Mouse (Mus musculus): ENCODE measurements around the gene Acsbg2. TPM values are rescaled to one million over a fixed set of nuclear protein-coding genes. Genes with fewer than 3 reads are reported as not detected.

Acsbg2 gene
- polyA plus RNA-seq, 1 experiment from 2014 or later: not detected

DNA sequence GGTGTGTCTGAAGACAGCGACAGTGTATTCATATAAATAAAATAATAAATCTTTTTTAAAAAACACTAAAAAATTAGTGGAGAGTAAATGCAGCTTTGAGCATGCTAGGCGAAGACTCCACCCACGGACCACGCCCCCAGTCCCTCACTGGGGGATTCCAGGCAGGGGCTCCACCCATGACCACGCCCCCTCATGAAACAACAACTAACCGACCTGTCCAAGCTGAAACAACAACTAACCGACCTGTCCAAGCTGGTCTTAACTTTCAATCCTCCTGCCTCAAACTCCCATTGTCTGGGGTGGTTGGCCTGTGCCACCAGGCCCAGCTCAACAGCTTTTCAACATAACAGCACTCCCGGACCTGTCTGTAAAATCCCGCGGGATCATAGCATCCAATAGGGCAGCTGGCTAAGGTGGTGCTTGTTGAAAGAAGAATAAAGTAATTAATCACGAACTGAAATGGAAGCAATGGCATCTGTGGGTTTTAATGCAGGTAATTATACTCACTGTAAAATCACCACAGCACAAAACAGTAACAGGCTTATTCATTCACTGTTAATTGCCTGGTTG lies 56.1 kb downstream of the Acsbg2 start:
- peak overlapping the region; percentile 24; the same call in 1 of the 2 replicates for H3K4me2 ChIP-seq
- H3K27me3 ChIP-seq: no peaks in the 10 kb centered on the region
- H3K9ac ChIP-seq: no peak overlapping the region
- H3K4me3 ChIP-seq: no peak overlapping the region
- peaks cover 44% of the 10 kb centered on the region for H3K4me1 ChIP-seq
- H3K9me3 ChIP-seq (replicated peaks): no peaks in the 10 kb centered on the region
- no peaks in the 10 kb centered on the region for H3K36me3 ChIP-seq (ENCODE audit: poor library complexity, severe bottlenecking)
- 29% methylated on average over 11 of the region's 11 CpGs for WGBS
- ATAC-seq: no peak
- H3K27ac ChIP-seq: peak overlapping the region; percentile 41; the same call in 1 of the 2 replicates

DNA sequence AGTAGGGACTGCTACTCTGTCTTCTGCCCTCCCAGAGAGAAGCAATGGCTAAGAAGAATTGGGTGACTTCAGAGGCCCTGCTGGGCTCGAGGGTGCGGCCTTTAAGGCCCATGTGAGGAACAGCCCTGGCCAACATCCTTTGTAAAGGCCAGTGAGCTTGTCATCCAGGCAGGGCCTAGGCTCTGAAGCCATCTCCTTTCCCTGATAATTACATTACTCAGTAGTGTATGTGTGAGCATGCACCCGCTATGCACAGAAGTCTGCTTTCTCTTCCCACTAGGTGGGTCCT lies 59.2 kb downstream of the Acsbg2 start:
- Histone ChIP-seq H3K9me3 (replicated peaks) (no peaks in the 10 kb centered on the region), H3K36me3 (ENCODE audit: poor library complexity, severe bottlenecking) (no peaks in the 10 kb centered on the region), H3K4me2 (peak overlapping the region; percentile 45), H3K4me1 (peaks cover 67% of the 10 kb centered on the region), H3K27ac (peak overlapping the region; percentile 88), H3K4me3 (no peak overlapping the region), H3K27me3 (no peaks in the 10 kb centered on the region), H3K9ac (no peak overlapping the region)
- ATAC-seq: no peak
- 51% methylated on average over 3 of the region's 3 CpGs for WGBS

DNA sequence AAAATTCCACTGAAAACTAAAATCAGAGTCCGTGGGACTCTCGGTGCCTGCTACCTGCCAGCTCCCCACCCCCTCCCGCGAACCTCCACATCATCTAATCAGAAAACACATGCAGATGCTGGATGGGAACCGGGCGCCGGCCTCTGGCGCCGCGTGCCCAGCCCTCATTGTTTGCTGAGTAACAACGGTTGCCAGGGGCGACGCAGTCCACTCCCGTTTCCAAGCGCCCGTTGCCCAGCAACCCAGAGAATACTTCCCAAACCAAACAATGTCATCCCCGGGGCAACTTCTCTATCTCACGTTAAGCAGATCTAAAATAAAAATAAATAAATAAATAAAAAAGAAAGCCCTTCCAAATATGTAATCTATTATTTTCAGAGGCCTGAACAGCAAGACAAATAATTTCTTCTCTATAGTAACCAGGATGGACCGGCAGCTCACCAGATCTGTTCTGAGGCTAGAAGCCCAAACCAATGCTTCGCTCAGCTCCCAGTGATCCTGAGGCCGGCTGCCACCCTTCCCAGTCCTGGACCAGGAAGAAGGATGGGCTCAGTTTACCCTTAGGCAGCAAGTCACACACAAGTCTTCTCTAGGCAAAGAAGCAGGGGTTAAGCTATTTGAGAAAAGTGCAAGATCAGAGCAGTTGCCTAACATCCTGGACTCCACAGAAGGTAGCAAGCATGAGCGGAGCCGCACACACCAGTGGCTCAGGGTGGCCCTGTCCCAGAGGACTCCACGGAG lies 59.8 kb downstream of the Acsbg2 start:
- Histone ChIP-seq H3K4me1 (peaks cover 67% of the 10 kb centered on the region), H3K36me3 (ENCODE audit: poor library complexity, severe bottlenecking) (no peaks in the 10 kb centered on the region), H3K9me3 (replicated peaks) (no peaks in the 10 kb centered on the region), H3K27me3 (no peaks in the 10 kb centered on the region), H3K4me2 (peak overlapping the region; percentile 45), H3K9ac (no peak overlapping the region), H3K4me3 (no peak overlapping the region), H3K27ac (peak overlapping the region; percentile 88)
- ATAC-seq: peak; percentile 83
- WGBS: 6% methylated on average over 24 of the region's 24 CpGs

DNA sequence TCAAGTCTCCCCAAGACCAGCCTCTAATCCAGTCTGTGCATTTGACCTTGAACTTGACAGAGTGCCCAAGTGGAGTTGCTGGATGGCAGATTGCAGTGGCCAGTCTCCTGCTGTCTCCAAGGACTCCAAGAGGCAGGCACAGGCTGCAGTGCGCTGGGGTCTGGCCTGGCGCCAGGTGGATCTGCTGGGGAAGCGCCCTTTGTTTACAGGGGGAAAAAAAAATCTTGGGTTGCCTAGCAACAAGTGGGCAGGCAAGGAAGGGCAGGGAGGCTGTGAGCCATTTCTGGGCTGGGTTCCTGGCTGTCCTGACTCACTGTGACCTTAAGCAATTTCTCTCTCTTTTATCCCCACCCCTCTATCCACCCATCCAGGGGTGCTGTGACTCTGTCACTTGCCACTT lies 64.0 kb downstream of the Acsbg2 start:
- no peaks in the 10 kb centered on the region for H3K27me3 ChIP-seq
- ATAC-seq: peak; percentile 47
- H3K4me1 ChIP-seq: peaks cover 57% of the 10 kb centered on the region
- H3K4me2 ChIP-seq: peak overlapping the region; percentile 27
- H3K4me3 ChIP-seq: no peak overlapping the region
- H3K36me3 ChIP-seq (ENCODE audit: poor library complexity, severe bottlenecking): no peaks in the 10 kb centered on the region
- H3K9me3 ChIP-seq (replicated peaks): no peaks in the 10 kb centered on the region
- WGBS: 0% methylated on average over 3 of the region's 3 CpGs
- peak overlapping the region; percentile 78 for H3K27ac ChIP-seq
- H3K9ac ChIP-seq: peak overlapping the region; percentile 41

DNA sequence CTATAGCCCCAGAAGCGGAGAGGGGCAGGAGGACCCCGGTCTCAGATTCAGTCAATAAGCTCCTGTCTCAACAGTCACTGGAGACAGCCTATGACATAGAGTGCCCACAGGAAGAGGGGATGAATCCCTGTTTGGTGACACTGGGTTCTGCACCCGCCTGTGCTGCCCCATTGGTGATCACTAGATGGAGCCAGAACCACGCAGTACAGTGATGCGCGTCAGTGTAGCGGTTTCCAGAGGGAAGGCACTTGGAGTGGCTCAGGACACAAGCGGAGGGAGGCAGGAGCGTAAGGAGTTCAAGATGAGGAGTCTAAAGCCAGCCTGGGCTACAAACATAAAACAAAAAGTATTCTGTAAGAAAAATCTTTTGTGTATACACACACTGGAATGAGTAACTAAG lies 65.7 kb downstream of the Acsbg2 start:
- no peak overlapping the region for H3K27ac ChIP-seq
- H3K4me1 ChIP-seq: peaks cover 39% of the 10 kb centered on the region
- no peaks in the 10 kb centered on the region for H3K27me3 ChIP-seq
- no peak overlapping the region for H3K4me2 ChIP-seq
- ATAC-seq: peak; percentile 90
- no peak overlapping the region for H3K9ac ChIP-seq
- no peaks in the 10 kb centered on the region; the same call in 1 of the 2 replicates for H3K36me3 ChIP-seq (ENCODE audit: poor library complexity, severe bottlenecking)
- H3K9me3 ChIP-seq (replicated peaks): no peaks in the 10 kb centered on the region
- 8% methylated on average over 9 of the region's 9 CpGs for WGBS
- no peak overlapping the region for H3K4me3 ChIP-seq

DNA sequence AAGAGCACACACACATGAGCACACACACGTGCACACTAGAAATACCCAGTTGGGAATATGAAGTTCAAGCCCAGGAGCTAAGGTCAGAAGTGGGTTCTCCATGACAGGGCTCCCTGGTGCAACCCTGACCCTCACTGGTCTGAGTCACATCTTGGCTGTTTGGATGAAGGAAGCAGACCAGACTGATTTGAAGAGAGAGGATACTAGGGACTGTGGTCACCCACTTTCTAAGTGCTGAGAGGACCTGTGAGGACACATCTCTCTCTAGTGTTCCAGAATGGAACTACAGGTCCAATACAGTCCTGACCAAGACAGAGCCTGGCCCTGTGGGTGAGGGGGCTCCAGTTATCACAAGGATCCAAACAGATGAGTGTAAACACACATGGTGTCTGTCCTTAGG lies 68.5 kb downstream of the Acsbg2 start:
- Histone ChIP-seq H3K27ac (no peak overlapping the region), H3K4me1 (peaks cover 21% of the 10 kb centered on the region), H3K9me3 (replicated peaks) (no peaks in the 10 kb centered on the region), H3K4me2 (no peak overlapping the region), H3K27me3 (no peaks in the 10 kb centered on the region), H3K4me3 (no peak overlapping the region), H3K36me3 (ENCODE audit: poor library complexity, severe bottlenecking) (peaks cover 4% of the 10 kb centered on the region; the same call in 1 of the 2 replicates), H3K9ac (no peak overlapping the region)
- 95% methylated on average over 1 of the region's 1 CpGs for WGBS
- no peak for ATAC-seq

- Histone ChIP-seq H3K9ac (no peak overlapping the region), H3K4me1 (peaks cover 12% of the 10 kb centered on the region), H3K4me3 (no peak overlapping the region), H3K36me3 (ENCODE audit: poor library complexity, severe bottlenecking) (peaks cover 4% of the 10 kb centered on the region; the same call in 1 of the 2 replicates), H3K4me2 (no peak overlapping the region), H3K27me3 (no peaks in the 10 kb centered on the region), H3K27ac (no peak overlapping the region), H3K9me3 (replicated peaks) (no peaks in the 10 kb centered on the region)
- 77% methylated on average over 5 of the region's 5 CpGs for WGBS
- ATAC-seq: no peak
Measured at GRCm38 (mm10) chr17:56804952-56805351, 69.3 kb downstream of the Acsbg2 start.

DNA sequence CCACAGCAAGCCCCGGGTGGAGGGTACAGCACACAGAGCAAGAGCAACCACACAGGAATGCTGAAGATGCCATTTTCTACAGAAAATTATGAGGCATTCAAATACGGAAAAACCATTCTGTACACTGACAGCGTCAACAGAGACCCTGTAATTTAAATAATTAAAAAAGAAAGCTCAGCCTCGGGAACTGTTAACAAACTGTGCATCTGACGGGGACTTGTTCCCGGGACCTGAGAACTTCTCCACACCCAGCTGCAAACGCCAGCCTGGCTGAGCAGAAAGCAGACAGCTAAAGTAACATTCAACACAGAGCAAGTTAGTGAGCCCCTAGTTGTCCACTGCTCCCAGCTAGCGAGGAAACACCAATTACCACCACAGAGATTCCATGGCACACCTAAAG lies 72.2 kb downstream of the Acsbg2 start:
- Histone ChIP-seq H3K27ac (no peak overlapping the region), H3K9ac (no peak overlapping the region), H3K4me2 (no peak overlapping the region), H3K4me1 (no peaks in the 10 kb centered on the region), H3K36me3 (ENCODE audit: poor library complexity, severe bottlenecking) (peaks cover 4% of the 10 kb centered on the region; the same call in 1 of the 2 replicates), H3K4me3 (no peak overlapping the region), H3K9me3 (replicated peaks) (no peaks in the 10 kb centered on the region), H3K27me3 (no peaks in the 10 kb centered on the region)
- no peak for ATAC-seq
- WGBS: 75% methylated on average over 8 of the region's 8 CpGs

DNA sequence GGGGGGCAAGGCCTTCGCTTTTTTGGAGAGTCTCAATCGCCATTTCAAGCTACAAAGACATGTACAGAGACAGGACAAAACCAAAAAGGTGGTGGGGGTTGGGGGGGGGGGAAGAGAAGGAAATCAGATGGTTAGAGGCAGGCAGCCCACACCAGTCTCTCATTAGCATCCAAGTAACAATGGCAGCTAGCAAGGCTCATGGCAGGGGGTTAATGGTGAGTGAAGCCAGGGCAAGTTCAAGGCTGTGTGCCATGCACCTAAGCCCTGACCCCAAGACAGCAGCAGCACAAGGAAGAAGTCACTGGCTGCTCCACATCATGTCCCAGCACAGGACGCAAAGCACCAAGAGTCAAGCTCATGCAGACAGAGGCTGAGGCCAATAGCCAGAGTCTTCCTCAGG lies 75.0 kb downstream of the Acsbg2 start:
- no peaks in the 10 kb centered on the region for H3K9me3 ChIP-seq (replicated peaks)
- H3K4me3 ChIP-seq: no peak overlapping the region
- no peak for ATAC-seq
- WGBS: 59% methylated on average over 3 of the region's 3 CpGs
- no peak overlapping the region for H3K4me2 ChIP-seq
- no peak overlapping the region for H3K27ac ChIP-seq
- H3K4me1 ChIP-seq: no peaks in the 10 kb centered on the region
- peaks cover 4% of the 10 kb centered on the region; the same call in 1 of the 2 replicates for H3K36me3 ChIP-seq (ENCODE audit: poor library complexity, severe bottlenecking)
- H3K27me3 ChIP-seq: no peaks in the 10 kb centered on the region
- H3K9ac ChIP-seq: no peak overlapping the region

GRCm38 (mm10) chr17:56793614-56794319 lies 80.5 kb downstream of the Acsbg2 start:
- Histone ChIP-seq H3K27ac (no peak overlapping the region), H3K9me3 (replicated peaks) (no peaks in the 10 kb centered on the region), H3K9ac (no peak overlapping the region), H3K36me3 (ENCODE audit: poor library complexity, severe bottlenecking) (peaks cover 10% of the 10 kb centered on the region; the same call in 1 of the 2 replicates), H3K4me1 (no peaks in the 10 kb centered on the region), H3K4me3 (no peak overlapping the region), H3K4me2 (no peak overlapping the region), H3K27me3 (no peaks in the 10 kb centered on the region)
- ATAC-seq: no peak
- WGBS: 66% methylated on average over 6 of the region's 6 CpGs
